Mouse (Mus musculus): Measurements from ENCODE around the gene Nlrp4c.
"Not testable (repeated sequence)": the region's sequence is repeated elsewhere in the genome, so short reads cannot be mapped to it uniquely, and the experiment has no call there.

DNA sequence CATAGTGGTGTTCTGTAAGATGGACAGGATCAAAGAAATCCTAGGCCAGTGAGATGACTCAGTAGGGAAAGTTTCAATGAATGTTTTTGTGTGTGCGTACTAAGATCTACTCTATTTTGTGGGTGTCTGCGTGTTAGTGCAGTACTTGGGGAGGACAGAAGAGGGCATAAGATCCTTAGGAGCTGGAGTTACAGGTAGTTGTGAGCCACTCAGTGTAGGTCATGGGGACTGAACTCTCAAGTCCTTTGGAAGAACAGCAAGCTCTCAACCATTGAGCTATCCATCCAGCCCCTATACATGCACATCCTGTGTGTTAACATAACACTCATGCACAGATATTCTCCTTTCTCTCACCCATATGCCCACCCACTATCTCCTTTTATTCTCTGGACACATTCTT, 75.1 kb downstream of the Nlrp4c start:
- not testable (repeated sequence) for TF ChIP-seq CTCF (IDR thresholded peaks at IDR 0.05; ENCODE audit: low read depth, low read length); POLR2A (IDR thresholded peaks at IDR 0.05; ENCODE audit: borderline replicate concordance, low read depth, low read length)
